Mouse (Mus musculus): ENCODE data around the gene Col4a2.

The Col4a2 gene

DNA sequence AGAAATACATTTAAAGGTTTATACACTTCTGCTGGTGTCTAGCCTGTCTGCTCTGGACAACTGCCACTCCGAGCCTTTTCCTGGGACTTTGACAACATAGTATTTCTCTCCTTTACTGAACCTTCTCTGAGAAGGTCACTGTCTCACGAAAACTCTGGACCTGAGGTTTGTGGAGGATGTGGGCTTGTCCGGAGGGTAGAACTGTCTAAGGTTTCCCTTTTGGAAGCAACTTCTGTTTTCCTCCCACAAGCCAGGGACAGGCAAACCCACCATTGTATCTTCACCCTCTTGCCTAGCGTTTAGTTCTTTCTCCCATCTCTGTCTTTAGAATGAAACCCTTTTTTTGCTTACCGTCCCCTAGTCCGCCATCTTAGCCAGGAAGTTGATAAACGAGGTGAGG lies 9.2 kb downstream of the Col4a2 start:
- in situ Hi-C loops (cut with MboI; ENCODE audit: unreplicated experiment in 2 of 2), result no loop called here

DNA sequence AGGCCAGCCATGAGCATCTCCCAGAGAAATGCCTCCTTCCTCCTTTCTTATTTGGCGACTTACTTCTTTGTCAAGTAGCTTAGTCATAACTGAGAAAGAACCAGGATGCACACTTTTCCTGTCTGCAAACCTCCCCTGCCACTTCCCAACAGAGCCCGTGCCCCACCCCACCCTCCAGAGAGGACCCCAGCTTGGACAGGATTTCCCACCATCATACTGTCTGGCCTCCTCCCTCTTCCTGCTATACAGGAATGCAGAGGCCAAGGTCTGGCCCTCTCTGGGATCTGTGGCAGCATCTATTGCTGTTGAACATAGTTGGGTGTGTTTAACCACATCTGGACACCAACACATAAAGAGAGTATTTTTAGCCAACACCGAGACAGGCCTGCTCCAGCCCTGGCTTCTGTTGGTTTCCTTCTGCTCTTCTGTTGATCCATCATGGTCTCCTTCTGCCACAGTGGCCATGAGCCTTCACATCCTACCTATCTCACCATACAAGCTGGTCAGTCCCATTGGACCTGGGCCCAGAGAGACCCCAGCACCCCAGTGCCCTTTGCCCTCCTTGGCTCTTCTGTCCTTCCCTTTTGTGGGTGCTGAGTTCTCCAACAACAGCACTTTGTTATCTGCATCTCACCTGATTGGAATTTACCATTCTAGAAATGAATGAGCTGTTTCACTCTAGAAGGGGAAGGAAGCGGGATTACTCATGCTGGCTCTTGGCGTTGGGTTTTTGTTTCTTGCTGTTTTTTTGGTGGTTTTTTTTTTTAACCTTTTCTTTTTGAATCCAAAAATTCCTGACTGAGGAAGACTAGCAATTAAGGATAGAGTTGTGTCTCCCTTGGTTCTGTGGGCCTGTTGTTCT lies 10.3 kb downstream of the Col4a2 start:
- in situ Hi-C loops (cut with MboI; ENCODE audit: unreplicated experiment in 2 of 2), result no loop called here

DNA sequence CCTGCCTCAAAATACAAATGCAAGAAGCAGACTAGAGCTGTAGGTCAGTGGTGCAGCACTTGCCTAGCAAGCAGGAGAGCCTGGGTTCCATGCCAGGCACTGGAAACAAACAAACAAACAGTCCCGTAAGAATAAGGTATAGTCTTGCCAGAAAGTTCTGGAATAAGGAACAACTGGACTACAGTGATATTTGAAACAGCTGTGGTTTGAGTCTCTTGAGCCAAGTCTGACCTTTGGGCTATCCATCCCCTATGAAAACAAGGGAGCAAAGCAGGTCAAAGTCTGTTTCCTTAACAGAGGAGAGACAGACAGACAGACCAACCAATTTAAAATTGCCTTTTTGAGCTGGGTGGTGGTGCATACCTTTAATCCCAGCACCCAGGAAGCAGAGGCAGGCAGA lies 11.1 kb downstream of the Col4a2 start:
- in situ Hi-C loops (cut with MboI; ENCODE audit: unreplicated experiment in 2 of 2), result no loop called here

DNA sequence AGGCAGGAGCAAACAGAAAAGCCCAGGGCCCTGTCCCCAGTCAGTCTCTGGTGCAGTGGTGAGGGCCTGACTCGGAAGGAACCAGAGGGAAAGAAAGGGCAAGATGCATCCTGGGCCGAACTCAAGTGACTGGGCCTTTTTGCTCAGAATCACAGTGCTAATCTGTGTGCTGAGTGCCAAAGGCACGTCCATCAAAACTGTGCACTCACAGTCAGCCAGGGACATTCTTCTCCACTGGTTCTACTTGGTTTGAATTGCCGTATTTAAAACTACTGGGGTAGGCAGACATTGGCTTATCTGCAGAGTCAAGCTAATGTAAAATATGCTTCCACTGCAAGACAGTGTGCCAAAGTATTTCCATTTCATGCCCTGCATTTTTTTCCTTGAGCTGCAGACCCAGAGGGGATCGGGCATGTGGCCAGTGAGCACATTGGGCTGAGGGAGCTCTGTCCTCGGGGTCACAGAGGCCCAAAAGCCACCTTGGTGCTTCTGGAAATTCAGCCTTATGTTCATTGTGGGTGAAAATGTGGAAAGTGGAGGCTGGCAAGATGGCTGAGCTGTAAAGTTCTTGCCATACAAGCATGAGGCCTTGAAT lies 12.3 kb downstream of the Col4a2 start:
- in situ Hi-C loops (cut with MboI; ENCODE audit: unreplicated experiment in 2 of 2), result no loop called here

DNA sequence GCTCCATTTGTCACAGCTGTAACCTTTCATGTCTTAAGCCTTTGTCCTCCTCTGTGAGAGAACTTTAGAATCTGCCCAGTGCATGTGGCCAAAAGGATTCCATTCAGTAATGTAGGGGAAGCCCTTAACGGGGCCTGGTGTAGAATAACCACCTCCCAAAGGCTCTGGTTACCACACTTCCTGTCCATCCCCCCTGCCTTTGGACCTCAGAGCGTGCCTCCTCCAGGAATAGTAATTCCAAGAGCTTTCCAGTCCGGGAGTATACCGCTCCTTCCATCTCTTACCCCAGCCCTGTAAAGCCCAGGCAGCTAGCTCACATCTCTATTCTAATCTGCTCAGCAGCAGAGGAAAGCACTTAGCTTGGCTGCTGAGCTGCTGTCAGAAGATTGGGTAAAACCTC lies 14.7 kb downstream of the Col4a2 start:
- in situ Hi-C loops (cut with MboI; ENCODE audit: unreplicated experiment in 2 of 2), result no loop called here

DNA sequence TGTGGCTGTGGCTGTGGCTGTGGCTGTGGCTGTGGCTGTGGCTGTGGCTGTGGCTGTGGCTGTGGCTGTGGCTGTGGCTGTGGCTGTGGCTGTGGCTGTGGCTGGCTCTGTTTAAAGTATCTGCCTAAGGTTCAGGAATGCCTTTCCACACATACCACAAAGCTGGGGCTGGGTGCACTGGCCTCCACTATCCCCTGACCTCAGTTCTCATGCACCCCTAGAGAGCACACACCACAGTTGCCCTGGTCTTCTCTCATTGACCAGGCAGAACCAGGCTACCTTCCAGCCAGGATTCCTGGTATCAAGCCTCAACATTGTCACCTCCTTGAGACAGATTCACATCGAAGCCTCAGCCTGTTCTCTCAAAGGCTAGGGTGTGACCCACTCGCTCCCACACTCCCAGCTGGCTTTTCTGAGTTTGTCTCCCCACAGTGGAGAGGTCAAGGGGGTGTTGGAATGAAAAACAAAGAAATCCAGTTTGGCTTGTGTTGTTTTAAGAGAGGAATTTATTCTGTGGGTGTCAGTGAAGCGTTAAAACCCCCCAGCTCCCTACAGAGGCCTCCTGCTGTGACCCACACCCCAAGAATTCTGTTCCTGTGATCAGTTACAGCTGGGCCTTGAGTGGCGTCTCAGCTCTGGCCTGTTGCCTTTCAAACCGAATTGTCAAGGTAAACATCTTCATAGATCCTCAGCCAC lies 15.3 kb downstream of the Col4a2 start:
- in situ Hi-C loops (cut with MboI; ENCODE audit: unreplicated experiment in 2 of 2), result no loop called here

DNA sequence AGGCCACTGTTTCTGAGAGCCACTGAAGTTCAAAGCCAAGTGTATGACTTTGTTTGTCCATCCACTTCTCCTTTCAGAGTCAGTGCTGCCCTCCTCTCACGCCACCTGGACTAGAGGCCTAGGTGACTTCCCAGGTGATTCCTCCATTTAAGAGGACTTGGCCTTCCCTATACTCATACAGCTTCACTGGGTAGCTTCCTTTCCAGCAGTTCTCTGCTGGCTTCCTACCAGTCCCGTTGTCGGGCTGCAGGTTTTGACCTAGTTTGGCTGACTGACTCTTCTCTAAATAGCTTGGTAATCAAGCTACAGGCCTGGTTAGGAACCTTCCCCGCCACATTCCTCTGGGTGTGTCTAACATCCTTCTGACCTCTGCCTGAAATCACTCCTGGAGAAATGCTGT lies 19.0 kb downstream of the Col4a2 start:
- in situ Hi-C loops (cut with MboI; ENCODE audit: unreplicated experiment in 2 of 2), result no loop called here

DNA sequence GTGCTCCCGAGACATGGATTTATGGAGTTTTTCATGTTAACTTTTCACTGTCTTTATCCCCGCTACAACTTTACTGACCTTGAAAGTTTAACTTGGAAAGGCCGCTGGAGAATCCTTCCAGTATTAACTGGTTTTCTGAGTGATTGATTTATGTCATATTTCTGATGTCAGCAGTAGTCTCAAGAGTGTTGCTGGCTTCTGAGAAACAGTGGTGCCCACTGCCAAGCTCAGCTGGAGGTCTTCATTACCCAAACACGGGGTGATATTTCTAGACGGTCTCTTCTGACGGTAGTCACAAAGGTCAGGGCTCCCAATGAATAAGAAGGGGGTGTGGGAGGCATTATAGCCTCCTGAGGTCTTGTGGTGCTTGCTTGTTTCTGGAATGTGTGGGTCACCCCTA lies 21.1 kb downstream of the Col4a2 start:
- in situ Hi-C loops (cut with MboI; ENCODE audit: unreplicated experiment in 2 of 2), result no loop called here

DNA sequence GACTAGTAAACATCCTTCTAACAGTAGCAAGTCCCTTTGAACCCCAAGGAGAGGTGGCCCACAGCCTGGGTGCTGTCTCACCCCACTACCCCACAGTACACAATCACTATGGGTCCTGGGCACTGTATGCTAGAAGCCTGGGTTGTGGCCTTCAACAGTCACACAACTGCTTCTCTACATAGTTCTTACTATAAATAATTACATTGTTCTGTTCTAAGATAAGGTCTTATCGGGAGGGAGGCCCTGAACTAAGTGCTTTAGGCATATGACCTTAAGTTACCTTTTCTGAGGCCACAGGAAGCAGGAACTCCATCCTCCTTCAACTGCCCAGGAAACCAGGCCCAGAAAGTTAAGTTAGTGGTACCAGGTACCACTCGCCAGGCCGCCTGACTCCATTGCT lies 21.9 kb downstream of the Col4a2 start:
- in situ Hi-C loops (cut with MboI; ENCODE audit: unreplicated experiment in 2 of 2), result no loop called here

DNA sequence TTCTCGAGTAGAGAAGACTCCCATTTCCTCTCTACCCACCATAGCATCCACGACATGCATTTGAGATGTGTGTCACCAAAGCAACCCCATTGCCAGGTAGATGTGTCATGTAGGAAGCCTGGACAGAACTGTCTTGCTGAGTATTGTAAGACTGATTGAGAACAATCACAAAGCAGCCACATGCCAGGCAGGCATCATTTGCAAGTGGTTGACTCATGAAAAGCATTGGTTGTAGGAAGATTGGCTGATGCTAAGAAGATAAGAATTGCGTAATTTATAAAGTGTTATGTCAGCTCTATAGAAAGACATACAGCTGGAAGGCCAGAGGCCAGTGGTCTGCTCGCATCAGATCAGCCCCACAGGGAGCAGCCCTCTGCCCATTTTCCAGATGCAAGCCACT lies 22.6 kb downstream of the Col4a2 start:
- in situ Hi-C loops (cut with MboI; ENCODE audit: unreplicated experiment in 2 of 2), result no loop called here

DNA sequence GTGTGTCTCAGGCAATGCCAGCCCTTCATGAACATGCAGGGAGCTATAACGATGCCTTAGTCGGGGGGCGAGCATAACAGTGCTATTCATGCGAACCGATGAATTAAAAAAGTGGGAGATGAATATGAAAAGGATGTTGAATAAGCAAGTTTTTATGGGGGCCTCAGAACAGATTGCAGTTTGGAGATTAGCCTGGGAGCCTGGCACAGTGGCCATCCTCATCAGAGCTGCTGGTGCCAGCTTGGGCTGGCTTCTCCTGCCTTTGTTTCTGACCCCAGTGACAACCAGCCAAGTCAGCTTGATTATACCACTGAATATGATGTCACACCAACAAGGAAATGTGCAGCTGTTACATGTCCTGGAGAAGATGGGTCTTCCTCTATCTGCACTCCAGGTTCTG lies 23.7 kb downstream of the Col4a2 start:
- in situ Hi-C loops (cut with MboI; ENCODE audit: unreplicated experiment in 2 of 2), result no loop called here

DNA sequence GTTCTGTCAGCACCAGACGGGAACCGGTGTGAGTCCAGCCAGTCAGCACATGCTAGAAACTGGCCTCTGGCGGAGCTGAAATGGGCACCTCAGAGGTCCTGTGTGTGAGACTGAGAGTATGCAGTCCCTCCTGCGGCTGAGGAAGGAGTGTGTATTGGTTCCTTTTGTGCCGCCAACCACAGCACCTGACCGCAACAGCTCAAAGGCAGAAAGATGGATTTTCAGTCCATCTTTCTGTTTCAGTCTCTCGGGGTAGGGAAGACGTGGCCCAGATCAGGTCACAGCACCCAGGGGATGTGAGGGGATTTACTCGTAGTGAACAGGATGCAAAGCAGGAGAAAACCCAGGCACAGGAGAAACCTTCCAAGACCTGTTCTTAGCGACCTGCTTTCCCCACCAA lies 25.0 kb downstream of the Col4a2 start:
- in situ Hi-C loops (cut with MboI; ENCODE audit: unreplicated experiment in 2 of 2), result no loop called here

DNA sequence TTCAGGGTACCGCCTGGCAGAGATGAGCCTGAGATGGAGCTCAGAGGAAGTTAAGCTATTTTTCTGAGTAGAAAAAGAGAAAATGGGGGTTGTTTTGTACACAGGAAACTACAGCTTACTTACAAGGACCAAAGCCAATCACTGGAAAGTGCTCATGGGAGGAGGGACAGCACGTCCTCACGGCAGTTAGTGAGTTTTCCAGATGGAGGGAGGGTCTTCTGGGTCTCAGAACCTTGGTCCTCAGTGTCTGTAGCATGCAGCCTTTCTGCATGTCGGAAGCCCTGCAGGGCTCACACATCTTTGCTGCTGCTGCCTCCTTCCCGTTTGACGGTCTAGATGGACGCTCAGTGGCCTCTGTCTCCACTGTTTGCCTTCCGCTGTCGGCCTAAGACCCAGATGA lies 25.9 kb downstream of the Col4a2 start:
- in situ Hi-C loops (cut with MboI; ENCODE audit: unreplicated experiment in 2 of 2), result no loop called here

DNA sequence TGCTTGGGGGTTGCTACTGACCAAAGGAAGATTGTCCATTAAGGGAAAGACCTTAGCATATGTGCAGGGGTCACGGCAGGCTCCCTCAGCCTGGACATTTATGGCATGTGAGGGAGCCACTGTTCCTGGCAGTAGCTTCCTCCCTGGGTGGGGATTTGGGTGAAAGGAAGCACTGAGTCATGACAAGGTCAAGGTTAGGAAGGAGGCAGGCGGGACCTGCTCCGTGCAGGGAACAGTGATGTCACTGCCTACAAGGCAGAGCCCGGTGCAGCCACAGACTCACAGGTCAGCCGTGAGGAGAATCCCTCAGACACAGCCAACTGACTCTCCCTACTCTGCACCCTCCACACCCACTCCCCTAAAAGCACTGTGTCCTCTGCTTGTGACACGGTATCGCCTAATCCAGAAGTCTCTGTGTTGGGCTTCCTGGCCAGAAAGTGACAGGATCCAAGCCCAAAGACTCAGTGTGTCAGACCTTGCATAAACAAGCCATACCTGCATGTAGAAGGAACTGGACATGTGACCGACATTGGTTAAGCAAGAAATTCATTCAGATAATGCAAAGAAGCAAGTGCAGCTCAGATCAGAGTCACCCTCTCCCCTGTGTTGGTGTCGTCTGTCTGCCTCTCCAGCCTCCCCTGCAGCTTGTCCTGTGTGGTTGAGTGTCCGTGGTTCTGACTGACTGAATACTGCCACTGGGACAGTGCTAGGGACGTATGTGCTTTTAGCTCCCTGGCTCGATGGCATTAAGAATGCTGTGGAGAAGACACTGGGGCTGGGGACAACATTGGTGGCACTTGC lies 27.9 kb downstream of the Col4a2 start:
- in situ Hi-C loops (cut with MboI; ENCODE audit: unreplicated experiment in 2 of 2), result no loop called here

DNA sequence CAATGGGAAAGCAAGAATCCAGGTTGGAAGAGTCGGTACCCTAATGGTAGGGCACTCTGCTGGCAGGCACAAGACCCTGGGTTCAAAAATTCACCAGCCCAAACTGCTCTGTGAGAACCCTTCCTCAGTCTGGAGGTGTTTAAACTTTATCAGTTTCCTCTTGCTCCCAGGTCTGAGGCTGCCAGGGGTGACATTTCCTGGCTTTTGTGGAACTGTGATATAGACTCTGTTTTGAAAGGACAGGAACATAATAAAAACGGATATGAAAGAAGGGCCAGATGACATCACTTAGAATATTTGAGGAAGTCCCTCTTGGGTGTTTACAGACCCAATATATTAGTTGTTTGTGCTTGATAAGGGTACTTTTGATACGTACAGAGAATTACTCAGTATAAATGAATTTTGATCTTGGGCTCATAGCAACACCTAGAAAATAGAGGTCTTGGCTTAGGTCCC lies 28.5 kb downstream of the Col4a2 start:
- in situ Hi-C loops (cut with MboI; ENCODE audit: unreplicated experiment in 2 of 2), result no loop called here

DNA sequence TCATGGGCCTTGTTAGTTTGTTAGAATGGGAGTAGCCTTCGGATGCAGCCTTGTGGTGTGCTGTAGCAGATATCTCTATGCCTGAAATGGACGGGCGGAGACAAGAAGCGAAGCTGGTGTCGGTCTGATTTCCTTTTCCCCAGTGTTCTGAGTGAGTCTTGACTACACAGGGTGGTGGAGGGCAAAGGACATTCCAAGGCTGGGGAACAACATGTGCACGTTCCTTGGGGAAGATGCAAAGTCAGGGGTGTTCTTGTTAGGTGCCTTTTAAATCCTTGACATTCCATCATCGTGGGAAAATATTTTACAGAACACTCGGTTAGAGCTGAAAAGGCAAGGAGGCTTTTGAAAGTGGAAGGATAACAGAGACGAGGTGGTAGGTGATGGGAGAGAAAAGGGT lies 31.9 kb downstream of the Col4a2 start:
- in situ Hi-C loops (cut with MboI; ENCODE audit: unreplicated experiment in 2 of 2), result no loop called here

DNA sequence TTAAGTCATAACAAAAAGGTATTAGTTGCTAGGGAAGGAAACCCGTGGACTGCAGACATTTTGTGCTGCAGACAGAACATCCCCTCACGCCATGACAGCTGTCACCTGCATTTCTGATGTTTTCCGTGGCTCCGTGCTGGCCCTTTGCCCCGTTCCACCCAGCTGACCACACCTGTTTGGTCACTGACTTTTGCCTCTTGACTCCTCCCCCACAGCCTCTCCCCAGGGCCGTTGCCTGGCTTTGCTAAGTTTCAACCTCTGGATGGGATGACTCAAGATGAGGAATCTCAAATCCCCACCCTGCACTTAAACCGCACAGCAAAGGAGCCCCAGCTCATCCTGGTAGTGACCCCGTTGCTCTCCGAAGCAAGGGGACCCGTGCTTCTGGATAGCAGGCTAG lies 33.6 kb downstream of the Col4a2 start:
- in situ Hi-C loops (cut with MboI; ENCODE audit: unreplicated experiment in 2 of 2), result no loop called here

DNA sequence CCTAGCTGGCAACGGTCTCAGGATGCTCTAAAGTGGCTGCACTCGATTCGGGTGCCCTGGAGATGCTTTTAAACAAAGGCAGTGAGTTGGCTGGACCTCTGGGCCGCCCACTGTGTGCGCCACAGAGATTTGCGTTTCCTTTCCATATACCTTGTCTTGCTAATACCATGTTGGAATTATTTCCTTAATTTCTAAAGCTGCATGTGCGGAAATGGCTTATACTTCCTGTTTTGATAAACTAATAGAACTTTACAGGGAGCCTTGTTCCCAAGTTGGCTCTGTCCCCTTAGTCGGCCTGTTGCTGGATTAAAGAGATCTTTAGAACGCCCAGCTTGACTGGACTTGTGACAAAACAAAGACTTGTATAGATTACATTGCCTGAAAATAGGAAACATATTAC lies 35.1 kb downstream of the Col4a2 start:
- in situ Hi-C loops (cut with MboI; ENCODE audit: unreplicated experiment in 2 of 2), result no loop called here

DNA sequence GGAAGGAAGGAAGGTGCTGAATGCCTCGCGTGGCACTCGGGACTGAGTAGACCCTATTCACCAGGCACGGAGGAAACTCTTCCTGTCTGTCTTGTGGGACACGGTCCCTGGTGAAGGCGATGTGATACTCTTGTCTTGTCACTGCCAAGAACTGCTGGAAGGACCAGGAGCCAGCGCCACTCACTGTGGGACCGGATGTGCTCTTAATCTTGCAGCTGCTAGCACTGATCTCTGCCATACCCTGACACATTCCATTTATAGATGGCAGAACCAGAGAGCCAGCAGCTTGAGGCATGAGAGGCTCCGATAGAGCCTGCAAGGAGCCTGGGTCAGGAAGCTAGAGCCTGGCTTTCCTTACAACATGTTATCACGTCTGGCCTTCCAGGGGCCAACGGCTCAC lies 36.0 kb downstream of the Col4a2 start:
- in situ Hi-C loops (cut with MboI; ENCODE audit: unreplicated experiment in 2 of 2), result no loop called here

DNA sequence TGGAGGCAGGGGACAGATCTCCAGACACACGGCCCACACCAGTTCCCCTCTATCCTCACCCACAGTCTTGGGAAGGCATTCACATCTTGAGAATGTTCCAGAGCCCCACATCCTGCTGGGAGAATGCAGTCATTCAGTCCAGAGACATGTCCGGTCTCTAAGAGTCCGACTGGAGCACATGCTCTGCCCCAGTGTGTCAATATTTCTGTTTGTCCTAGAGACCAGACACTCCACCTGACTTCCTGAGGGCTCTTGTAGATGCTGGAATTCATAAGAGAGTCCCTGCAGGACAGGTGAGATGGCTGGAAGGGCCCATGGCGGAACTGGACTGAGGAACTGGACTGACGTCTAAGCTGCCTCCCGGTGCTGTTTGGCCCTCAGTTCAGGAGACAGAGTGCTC lies 38.8 kb downstream of the Col4a2 start:
- in situ Hi-C loops (cut with MboI; ENCODE audit: unreplicated experiment in 2 of 2), result no loop called here

DNA sequence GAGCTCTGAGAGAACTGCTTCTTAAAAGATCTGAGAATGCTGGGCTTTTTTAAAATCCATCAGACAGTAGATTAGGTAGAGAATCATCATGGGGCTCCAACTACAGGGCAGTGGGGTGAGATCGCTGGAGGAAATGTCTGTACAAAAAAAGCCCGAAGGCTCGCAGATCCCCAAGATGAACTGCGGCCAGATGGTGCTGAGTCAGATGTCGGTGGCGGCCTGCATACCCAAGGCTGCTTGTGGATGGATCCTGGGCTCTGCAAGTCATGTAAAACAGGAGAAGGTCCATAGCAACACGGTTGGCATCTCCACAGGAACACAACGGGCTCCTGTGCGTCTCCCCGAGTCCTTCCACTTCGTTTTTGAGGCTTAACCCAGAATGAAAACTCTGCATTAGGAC lies 39.9 kb downstream of the Col4a2 start:
- in situ Hi-C loops (cut with MboI; ENCODE audit: unreplicated experiment in 2 of 2), result no loop called here

Data from v-Abl transformed pro-B cells (cell line).